Mouse (Mus musculus) liver, embryonic 12.5 days (tissue): ENCODE results near the gene Yipf2. TPM values are rescaled to one million over a fixed set of nuclear protein-coding genes. Genes with fewer than 3 reads are reported as not detected.
"Not testable (repeated sequence)": the region's sequence is repeated elsewhere in the genome, so short reads cannot be mapped to it uniquely, and the experiment has no call there.

Experiments
- ATAC-seq: fragments of 200-750 bp; cut with Nextera tagmentation; 2 replicates; pipeline ENCODE4 v1.8.0; 2017; ENCODE audit warnings: moderate number of reproducible peaks, mild to moderate bottlenecking, moderate library complexity
- H3K27ac ChIP-seq: fragments of 300-500 bp; sonication (generic); 2 replicates; pipeline ENCODE4 v1.5.1; 2016; ENCODE audit warnings: mild to moderate bottlenecking
- H3K27me3 ChIP-seq: fragments of 300-500 bp; sonication (generic); replicated peaks from 2 replicates; pipeline ENCODE4 v1.6.1; 2016; ENCODE audit warnings: mild to moderate bottlenecking, moderate library complexity
- H3K36me3 ChIP-seq: fragments of 300-500 bp; sonication (generic); 2 replicates; pipeline ENCODE4 v1.6.1; 2016; ENCODE audit warnings: mild to moderate bottlenecking, moderate library complexity
- H3K4me1 ChIP-seq: fragments of 300-500 bp; sonication (generic); 2 replicates; pipeline ENCODE4 v1.6.1; 2016
- H3K4me2 ChIP-seq: fragments of 300-500 bp; sonication (generic); 2 replicates; pipeline ENCODE4 v1.6.1; 2016; ENCODE audit warnings: mild to moderate bottlenecking, moderate library complexity
- H3K4me3 ChIP-seq: fragments of 300-500 bp; sonication (generic); 2 replicates; pipeline ENCODE4 v1.5.1; 2016; ENCODE audit warnings: mild to moderate bottlenecking, moderate library complexity
- H3K9ac ChIP-seq: fragments of 300-500 bp; sonication (generic); 2 replicates; pipeline ENCODE4 v1.6.1; 2016; ENCODE audit warnings: mild to moderate bottlenecking, moderate library complexity
- H3K9me3 ChIP-seq: fragments of 300-500 bp; sonication (generic); replicated peaks from 2 replicates; pipeline ENCODE4 v1.6.1; 2016; ENCODE audit warnings: mild to moderate bottlenecking, moderate library complexity
- WGBS: fragments of 180-500 bp; shearing (Covaris S2); methylation state at CpG from one replicate; pipeline ENCODE4 v1.1.7; 2016; ENCODE audit not compliant: insufficient replicate concordance; 5-methylcytosine and 5-hydroxymethylcytosine counted together
- polyA plus RNA-seq: library from polyadenylated mRNA; unstranded; fragments of >200 nt; fragmentation: Nextera tagmentation; extraction: Ambion mirVana; gene quantifications from 2 replicates; pipeline ENCODE4 v1.2.1, GENCODE M21; 2016

The Yipf2 gene
- polyA plus RNA-seq, 1 experiment from 2014 or later = 10.0 TPM

DNA sequence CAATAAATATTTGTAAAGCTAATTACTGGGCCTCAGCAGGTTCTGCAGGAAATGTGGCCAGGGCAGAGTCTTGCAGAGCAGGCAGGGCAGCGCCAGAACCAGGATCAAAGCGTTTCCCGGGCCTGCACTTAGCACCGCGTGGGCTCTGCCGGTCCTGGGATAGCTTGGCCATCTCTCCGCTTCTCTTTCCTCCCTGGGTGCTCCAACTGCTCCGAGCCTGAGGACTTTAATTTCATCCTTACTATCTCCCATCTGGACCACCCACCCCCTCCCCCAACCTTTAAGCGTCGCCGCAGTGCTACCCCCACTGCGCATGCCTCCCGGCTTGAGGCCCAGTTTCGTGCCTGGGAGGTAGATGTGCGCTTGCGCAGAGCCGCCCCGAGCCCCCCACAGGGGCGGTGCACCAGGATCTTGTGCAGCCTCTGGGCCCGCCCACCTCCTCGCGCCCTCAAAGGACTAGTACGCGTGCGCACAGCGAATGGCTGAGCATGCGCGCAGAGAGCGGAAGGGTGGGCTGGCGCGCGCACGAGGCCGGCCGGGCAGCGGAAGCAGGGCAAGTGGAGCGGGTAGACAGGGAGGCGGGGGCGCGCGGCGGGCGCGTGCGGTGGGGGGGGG is 23.1 kb upstream of the Yipf2 start, which contains the start of gene Smarca4:
Gene Smarca4, plus strand, starts transcription at position 553 of the 615 bp plus-strand sequence.
- peak; percentile 92 for ATAC-seq
- H3K4me1 ChIP-seq = peaks cover 51% of the 10 kb centered on the region
- WGBS = 1% methylated on average over 44 of the region's 45 CpGs
- no peaks in the 10 kb centered on the region for H3K27me3 ChIP-seq
- peak within 1 kb of the TSS; percentile 91 for H3K4me3 ChIP-seq
- peak within 1 kb of the TSS; percentile 84 for H3K4me2 ChIP-seq
- no peaks in the 10 kb centered on the region for H3K9me3 ChIP-seq
- peaks cover 16% of the 10 kb centered on the region for H3K36me3 ChIP-seq
- H3K27ac ChIP-seq = peak within 1 kb of the TSS; percentile 93
- peak within 1 kb of the TSS; percentile 91 for H3K9ac ChIP-seq

DNA sequence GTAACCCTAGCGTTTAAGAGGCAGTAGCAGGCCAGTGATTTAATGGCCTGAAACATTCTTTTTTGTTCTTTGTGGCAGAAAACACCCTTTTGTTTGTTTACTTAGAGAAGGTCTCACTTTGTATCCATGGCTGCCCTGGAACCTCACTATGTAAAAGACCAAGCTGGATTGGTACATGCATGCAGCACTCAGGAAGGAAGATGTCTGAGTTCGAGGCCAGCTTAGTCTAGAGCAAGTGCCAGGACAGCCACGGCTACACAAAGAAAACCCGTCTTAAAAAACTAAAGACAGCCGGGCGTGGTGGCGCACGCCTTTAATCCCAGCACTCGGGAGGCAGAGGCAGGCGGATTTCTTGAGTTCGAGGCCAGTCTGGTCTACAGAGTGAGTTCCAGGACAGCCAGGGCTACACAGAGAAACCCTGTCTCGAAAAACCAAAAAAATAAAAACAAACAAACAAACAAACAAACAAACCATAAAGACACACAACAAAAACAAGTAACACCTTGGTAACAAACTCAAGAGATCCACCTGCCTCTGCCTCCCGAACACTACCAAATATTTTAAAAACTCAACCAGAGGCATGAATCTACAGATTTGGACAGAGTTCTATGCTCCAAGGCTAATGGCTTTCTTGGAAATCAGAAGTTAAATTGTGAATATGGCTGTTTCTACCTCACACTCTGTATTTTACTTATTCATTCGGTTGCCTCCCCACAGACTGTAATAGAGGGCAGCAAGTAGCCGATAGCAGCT is 22.4 kb upstream of the Yipf2 start:
- Histone ChIP-seq H3K9ac (peak overlapping the region; percentile 77), H3K36me3 (peaks cover 16% of the 10 kb centered on the region), H3K27ac (peak overlapping the region; percentile 93), H3K27me3 (no peaks in the 10 kb centered on the region), H3K4me3 (peak overlapping the region; percentile 91), H3K4me1 (peaks cover 52% of the 10 kb centered on the region), H3K4me2 (peak overlapping the region; percentile 84), H3K9me3 (no peaks in the 10 kb centered on the region)
- WGBS = 55% methylated on average over 15 of the region's 15 CpGs
- no peak for ATAC-seq

DNA sequence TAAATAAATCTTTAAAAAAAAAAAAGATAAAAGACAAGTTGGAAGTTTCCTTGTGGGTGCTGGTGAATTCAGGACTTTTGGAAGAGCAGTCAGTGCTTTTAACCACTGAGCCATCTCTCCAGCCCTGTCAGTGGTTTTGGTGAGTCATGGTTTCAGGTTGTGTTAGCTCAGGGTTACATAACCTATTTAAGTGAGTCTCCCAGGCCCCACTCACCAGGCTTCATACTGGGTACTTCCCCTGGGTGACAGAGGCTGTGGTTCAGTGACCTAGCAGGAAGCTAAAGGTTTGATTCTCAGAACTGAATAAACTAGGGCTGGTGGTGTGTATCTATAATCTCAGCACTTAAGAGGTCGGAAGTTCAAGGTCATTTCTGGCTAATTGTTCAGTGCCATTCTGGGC is 17.2 kb upstream of the Yipf2 start:
- Histone ChIP-seq H3K9me3 (no peaks in the 10 kb centered on the region), H3K27ac (no peak overlapping the region), H3K36me3 (no peaks in the 10 kb centered on the region), H3K4me3 (no peak overlapping the region), H3K9ac (no peak overlapping the region), H3K27me3 (no peaks in the 10 kb centered on the region), H3K4me1 (peaks cover 19% of the 10 kb centered on the region), H3K4me2 (no peak overlapping the region)
- WGBS = 75% methylated on average over 1 of the region's 1 CpGs
- peak; percentile 42; the same call in 1 of the 2 replicates for ATAC-seq

DNA sequence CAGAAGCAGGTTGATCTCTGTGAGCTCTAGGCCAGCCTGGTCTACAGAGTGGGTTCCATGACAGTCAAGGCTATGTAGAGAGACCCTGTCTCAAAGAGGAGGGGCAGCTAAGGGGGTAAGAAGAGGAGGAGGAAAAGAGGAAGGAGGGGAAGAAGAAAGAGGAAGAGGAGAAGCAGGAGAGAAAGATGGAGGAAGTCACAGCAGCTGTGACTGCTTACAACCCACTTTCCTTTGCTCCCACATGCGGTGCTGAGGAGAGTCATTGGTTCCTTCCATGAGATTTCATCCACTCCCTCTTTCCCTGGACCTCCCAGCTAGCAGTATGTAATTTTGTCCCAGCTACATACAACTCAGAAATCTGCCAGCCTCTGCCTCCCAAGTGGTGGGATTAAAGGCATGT is 14.0 kb upstream of the Yipf2 start:
- ATAC-seq = no peak
- WGBS = 36% methylated on average over 1 of the region's 1 CpGs

DNA sequence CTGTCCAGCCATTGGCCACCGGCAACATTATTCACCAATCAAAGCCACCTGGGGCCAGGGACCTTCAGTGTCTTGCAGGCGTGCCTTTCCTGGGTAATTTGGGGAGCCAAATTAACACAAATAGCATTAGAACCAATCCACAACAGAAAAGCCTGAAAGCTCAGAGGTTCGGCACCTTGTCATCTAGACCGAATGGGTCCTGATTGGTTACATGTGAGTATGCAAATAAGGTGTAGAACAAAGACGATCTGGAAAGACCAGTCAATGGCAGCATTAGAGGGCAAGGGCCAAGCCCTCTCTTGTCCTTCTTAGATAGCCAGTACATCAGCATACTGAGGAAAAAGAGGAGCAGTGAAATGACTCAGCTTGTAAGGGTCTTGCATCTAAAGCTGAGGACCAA is 13.2 kb upstream of the Yipf2 start:
- Histone ChIP-seq H3K9ac (no peak overlapping the region), H3K9me3 (no peaks in the 10 kb centered on the region), H3K4me3 (no peak overlapping the region), H3K27ac (no peak overlapping the region), H3K27me3 (no peaks in the 10 kb centered on the region), H3K4me2 (no peak overlapping the region), H3K36me3 (no peaks in the 10 kb centered on the region), H3K4me1 (peaks cover 13% of the 10 kb centered on the region)
- 79% methylated on average over 5 of the region's 5 CpGs for WGBS
- ATAC-seq = no peak

More for the DNA sequence above, 14.0 kb upstream of the Yipf2 start:
- H3K4me3 ChIP-seq = no peak overlapping the region
- no peaks in the 10 kb centered on the region for H3K36me3 ChIP-seq
- H3K9ac ChIP-seq = no peak overlapping the region
- no peaks in the 10 kb centered on the region for H3K27me3 ChIP-seq
- H3K9me3 ChIP-seq = no peaks in the 10 kb centered on the region
- no peak overlapping the region for H3K27ac ChIP-seq
- no peak overlapping the region for H3K4me2 ChIP-seq
- peaks cover 6% of the 10 kb centered on the region; the same call in 1 of the 2 replicates for H3K4me1 ChIP-seq

DNA sequence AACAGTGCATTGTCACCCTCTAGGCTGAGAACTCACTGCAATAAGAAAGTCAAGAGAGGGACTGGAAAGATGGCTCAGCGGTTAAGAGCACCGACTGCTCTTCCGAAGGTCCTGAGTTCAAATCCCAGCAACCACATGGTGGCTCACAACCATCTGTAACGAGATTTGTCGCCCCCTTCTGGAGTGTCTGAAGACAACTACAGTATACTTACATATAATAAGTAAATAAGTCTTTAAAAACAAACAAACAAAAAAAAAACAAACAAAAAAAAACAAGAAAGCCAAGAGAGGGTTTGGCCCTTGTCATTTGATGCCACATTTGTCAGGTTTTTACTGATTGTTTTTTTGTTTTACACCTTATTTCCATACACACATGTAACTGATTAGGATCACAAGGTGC is 11.5 kb upstream of the Yipf2 start:
- Histone ChIP-seq H3K27ac (no peak overlapping the region), H3K36me3 (no peaks in the 10 kb centered on the region), H3K4me1 (peaks cover 24% of the 10 kb centered on the region), H3K27me3 (no peaks in the 10 kb centered on the region), H3K9me3 (no peaks in the 10 kb centered on the region), H3K9ac (no peak overlapping the region), H3K4me2 (no peak overlapping the region), H3K4me3 (no peak overlapping the region)
- no peak for ATAC-seq
- 69% methylated on average over 5 of the region's 5 CpGs for WGBS

DNA sequence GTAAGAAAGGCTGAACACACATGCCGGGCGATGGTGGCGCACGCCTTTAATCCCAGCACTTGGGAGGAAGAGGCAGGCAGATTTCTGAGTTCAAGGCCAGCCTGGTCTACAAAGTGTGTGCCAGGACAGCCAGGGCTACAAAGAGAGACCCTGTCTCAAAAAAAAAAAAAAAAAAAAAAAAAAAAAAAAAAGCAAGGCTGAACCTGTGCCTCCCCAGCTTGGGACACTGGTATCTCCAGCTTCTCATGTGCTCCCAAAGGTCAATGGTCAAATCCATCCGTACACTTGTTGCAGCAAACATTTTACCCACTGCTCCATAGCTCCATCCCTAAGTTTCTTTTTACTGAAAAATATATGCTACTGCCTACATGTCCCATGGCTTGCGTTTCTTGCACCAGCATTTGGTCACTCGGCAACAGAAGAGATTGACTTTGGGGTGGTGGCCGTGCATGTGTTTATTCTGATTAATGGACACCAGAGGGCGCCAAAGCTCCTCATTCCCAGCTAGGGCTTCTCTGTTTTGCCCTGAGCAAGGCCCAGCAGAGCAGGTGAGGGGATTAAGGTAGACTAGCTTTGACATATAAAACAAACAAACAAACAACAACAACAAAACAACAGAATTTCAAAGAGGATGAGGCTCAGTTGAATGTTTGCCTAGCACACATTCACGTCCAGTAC is 9.2 kb upstream of the Yipf2 start:
- Histone ChIP-seq H3K9me3 (no peaks in the 10 kb centered on the region), H3K36me3 (0 out of 2 replicates have a peak, but pooled peaks cover 2% of the 10 kb centered on the region), H3K4me2 (no peak overlapping the region), H3K9ac (no peak overlapping the region), H3K27ac (no peak overlapping the region), H3K4me3 (no peak overlapping the region), H3K4me1 (peaks cover 24% of the 10 kb centered on the region), H3K27me3 (no peaks in the 10 kb centered on the region)
- peak; percentile 53; the same call in 1 of the 2 replicates for ATAC-seq
- 49% methylated on average over 10 of the region's 10 CpGs for WGBS

DNA sequence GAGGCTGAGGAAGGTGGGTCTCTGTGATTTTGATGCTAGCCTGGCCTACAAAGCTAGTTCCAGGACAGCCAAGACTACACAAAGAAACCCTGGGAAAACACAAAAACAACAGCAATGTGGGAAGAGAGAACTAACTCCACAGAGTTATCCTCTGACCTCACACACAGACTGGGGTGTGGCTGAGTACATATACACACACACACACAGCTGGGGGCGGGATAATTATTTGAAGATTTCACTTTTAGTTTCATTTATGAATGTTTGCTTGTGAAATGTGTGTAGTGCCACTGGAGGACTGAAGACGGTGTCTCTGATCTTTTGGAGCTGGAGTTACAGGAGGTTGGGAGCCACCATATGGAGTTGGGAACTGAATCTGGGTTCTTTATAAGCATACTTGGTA is 8.4 kb upstream of the Yipf2 start:
- Histone ChIP-seq H3K27ac (0 out of 2 replicates have a peak overlapping the region, but pooled peaks have one; percentile 32), H3K36me3 (peaks cover 8% of the 10 kb centered on the region), H3K4me2 (no peak overlapping the region), H3K4me3 (no peak overlapping the region), H3K4me1 (peaks cover 24% of the 10 kb centered on the region), H3K9ac (0 out of 2 replicates have a peak overlapping the region, but pooled peaks have one; percentile 1), H3K27me3 (no peaks in the 10 kb centered on the region), H3K9me3 (no peaks in the 10 kb centered on the region)
- WGBS = 84% methylated on average over 2 of the region's 2 CpGs
- ATAC-seq = no peak

DNA sequence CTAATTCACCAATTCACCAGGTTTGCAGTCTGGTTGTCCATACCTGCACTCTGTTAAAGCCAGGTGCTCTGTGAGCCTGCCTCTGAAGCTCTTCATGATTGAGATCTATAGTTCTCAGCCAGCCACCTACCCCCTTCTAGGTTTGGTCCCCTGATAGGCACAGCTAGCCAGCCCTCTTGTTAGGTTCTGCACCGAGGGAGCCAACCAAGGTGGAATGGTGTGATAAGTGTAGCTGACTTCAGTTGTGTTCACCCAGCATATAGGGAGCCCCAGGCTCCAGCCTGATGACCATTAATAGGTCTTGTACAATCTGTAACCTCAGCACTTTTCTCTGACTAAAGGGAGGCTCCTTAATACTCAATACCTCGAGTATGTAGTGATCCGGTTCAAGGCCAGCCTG is 7.6 kb upstream of the Yipf2 start:
- Histone ChIP-seq H3K27ac (peak overlapping the region; percentile 32; the same call in 1 of the 2 replicates), H3K36me3 (peaks cover 17% of the 10 kb centered on the region), H3K9me3 (no peaks in the 10 kb centered on the region), H3K4me1 (peaks cover 27% of the 10 kb centered on the region), H3K4me3 (no peak overlapping the region), H3K4me2 (no peak overlapping the region), H3K9ac (no peak overlapping the region), H3K27me3 (no peaks in the 10 kb centered on the region)
- 51% methylated on average over 3 of the region's 3 CpGs for WGBS
- ATAC-seq = peak; percentile 82

DNA sequence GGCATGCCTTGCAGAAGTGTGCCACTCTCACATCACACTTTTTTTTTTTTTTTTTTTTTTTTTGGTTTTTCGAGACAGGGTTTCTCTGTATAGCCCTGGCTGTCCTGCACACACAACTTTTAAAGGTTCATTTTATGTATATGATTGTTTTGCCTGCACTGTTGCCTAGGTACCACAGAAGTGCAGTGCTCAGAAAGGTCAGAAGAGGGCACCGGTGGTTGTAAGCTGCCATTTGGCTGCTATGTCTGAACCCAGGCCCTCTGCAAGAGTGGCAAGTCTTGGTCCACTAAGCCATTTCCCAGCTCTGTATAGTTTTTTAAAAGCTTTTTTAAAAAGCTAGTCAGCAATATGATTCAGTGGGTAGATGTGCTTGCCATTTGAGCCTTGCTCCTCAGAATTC is 5.6 kb upstream of the Yipf2 start:
- H3K4me1 ChIP-seq = peaks cover 47% of the 10 kb centered on the region
- peaks cover 30% of the 10 kb centered on the region for H3K36me3 ChIP-seq
- no peak overlapping the region for H3K4me2 ChIP-seq
- H3K27ac ChIP-seq = no peak overlapping the region
- WGBS = 53% methylated on average over 2 of the region's 2 CpGs
- no peaks in the 10 kb centered on the region for H3K9me3 ChIP-seq
- H3K4me3 ChIP-seq = no peak overlapping the region
- ATAC-seq = no peak
- H3K9ac ChIP-seq = no peak overlapping the region
- no peaks in the 10 kb centered on the region for H3K27me3 ChIP-seq

DNA sequence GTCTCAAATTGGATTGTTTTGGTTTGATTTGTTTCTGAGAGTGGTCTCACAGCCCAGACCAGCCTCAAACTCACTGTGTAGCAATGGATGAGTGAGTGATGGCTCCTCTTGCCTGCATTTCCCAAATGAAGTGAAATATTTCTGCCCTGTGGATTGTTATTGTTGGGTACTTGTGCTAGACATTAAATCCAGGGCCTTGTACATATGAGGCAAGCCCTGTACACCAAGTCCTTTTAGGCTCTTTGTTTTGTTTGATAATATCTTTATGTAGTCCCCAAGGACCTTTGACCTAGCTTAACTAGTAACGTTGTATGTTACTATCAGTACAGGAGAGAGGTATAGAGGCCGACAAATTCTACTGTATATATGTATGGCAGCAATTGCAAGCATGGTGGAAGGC is 2.2 kb upstream of the Yipf2 start:
- peak overlapping the region; percentile 96 for H3K4me2 ChIP-seq

DNA sequence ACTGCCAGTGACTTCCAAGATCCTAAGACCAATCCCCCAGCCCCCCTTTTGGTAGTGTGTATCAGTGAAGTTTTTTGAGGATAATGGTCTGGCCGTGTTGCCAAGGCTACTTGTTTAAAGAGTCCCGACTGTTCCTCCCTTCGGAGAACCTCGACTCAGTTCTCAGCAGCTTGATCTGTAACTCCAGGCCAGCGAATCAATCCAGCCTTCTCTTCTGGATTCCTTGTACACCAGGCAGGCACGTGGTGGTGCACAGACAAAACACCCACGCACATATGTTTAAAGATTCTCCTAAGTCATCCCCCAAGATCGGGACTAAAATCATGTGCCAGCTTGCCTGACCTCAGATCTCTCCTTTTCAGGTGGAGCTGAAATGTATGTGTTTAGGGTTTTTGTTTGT is 1.7 kb upstream of the Yipf2 start:
- H3K27ac ChIP-seq, H3K27me3 ChIP-seq, H3K9me3 ChIP-seq, ATAC-seq: not testable (repeated sequence)
- peak overlapping the region; percentile 83 for H3K4me3 ChIP-seq
- H3K9ac ChIP-seq = peak overlapping the region; percentile 91
- H3K4me2 ChIP-seq = peak overlapping the region; percentile 96
- H3K4me1 ChIP-seq = peaks cover 36% of the 10 kb centered on the region
- H3K36me3 ChIP-seq = peaks cover 40% of the 10 kb centered on the region
- WGBS = 73% methylated on average over 8 of the region's 8 CpGs

More for the DNA sequence above, 2.2 kb upstream of the Yipf2 start:
- no peak overlapping the region for H3K9ac ChIP-seq
- peaks cover 41% of the 10 kb centered on the region for H3K4me1 ChIP-seq
- H3K9me3 ChIP-seq = no peaks in the 10 kb centered on the region
- H3K27me3 ChIP-seq = no peaks in the 10 kb centered on the region
- H3K4me3 ChIP-seq = 0 out of 2 replicates have a peak overlapping the region, but pooled peaks have one; percentile 83
- WGBS = 75% methylated on average over 2 of the region's 2 CpGs
- ATAC-seq = no peak
- H3K36me3 ChIP-seq = peaks cover 35% of the 10 kb centered on the region
- H3K27ac ChIP-seq = no peak overlapping the region
